Mouse (Mus musculus): ENCODE measurements around the gene Mfsd12. TPM values are rescaled to one million over a fixed set of nuclear protein-coding genes. Genes with fewer than 3 reads are reported as not detected.

Mfsd12 gene
- total RNA-seq, 2 experiments from 2014 or later = 29.6 to 29.7 TPM

DNA sequence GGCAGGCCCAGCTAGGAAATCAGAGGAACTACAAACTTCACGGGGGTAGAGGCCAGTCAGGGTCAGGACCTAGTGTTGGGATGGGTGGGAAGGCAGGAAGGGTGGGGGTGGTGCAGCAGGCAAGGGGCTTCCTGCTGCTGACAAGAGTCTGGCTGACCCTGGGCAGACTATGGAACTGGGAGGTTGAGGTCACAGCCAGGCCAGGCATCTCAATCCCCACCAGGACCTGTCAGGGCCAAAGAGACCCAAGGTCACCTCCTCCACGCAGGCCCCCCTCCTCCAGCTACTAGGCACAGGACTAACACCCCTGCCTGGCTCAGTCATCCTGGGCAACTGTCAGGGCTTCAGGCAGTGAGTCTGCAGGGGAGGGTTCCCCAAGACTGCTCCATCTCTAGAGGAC, 29.3 kb upstream of the Mfsd12 start:
- DNase-seq = no peak
- intact Hi-C loops (cut with DNase I) = no loop called here

- intact Hi-C loops (cut with DNase I) = no loop called here
- DNase-seq = no peak
These were observed 28.9 kb upstream of the Mfsd12 start, which contains the start of gene Tbxa2r for GRCm38 (mm10) chr10:81328386-81328785. Gene Tbxa2r, plus strand, starts transcription at chr10:81328731.

- no peak for DNase-seq
- intact Hi-C loops (cut with DNase I) = no loop called here
These were observed 27.9 kb upstream of the Mfsd12 start for GRCm38 (mm10) chr10:81329194-81329975.

- no peak for DNase-seq
- intact Hi-C loops (cut with DNase I) = no loop called here
These were observed 27.3 kb upstream of the Mfsd12 start for GRCm38 (mm10) chr10:81330007-81330406.

DNA sequence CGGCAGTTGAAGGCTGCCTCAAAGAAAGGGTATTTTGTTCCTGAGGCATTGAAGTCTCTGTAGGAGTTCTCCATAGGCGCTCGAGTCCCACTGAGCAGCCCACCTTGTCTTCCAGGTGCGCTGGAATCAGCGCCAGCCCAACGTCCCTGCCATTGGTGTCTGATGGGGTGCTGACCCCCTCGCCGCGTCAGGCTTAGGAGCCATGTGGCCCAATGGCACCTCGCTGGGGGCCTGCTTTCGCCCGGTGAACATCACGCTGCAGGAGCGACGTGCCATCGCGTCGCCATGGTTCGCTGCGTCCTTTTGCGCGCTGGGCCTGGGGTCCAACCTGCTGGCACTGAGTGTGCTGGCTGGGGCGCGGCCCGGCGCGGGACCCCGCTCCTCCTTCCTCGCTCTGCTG, 25.0 kb upstream of the Mfsd12 start:
- DNase-seq = no peak
- intact Hi-C loops (cut with DNase I) = no loop called here

- DNase-seq = no peak
- intact Hi-C loops (cut with DNase I) = no loop called here
These were observed 23.0 kb upstream of the Mfsd12 start for GRCm38 (mm10) chr10:81334324-81334723.

GRCm38 (mm10) chr10:81335393-81336340, 21.6 kb upstream of the Mfsd12 start:
- intact Hi-C loops (cut with DNase I) = no loop called here
- DNase-seq = peak; percentile 68

DNA sequence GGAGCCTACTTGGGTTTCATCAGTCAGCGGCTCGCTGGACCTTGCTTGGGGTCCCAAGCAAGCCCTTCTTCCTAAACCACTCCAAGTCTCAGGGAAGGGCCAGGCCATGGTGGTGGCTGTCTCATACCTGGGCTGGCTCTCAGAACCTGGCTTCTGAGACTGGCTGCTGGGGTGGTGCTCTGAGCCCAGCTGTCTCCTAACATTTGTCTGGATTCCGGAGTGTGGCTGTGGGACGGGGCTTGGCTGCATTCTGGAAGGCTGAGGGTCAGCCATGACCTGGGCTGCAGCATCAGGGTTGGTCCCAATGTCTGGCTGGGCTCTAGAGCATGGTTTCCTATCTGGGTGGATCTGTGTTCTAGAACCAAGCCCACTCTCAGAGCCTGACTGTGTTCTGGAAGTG, 20.7 kb upstream of the Mfsd12 start:
- intact Hi-C loops (cut with DNase I) = no loop called here
- DNase-seq = no peak

GRCm38 (mm10) chr10:81340551-81341332, 16.5 kb upstream of the Mfsd12 start:
- DNase-seq = no peak
- intact Hi-C loops (cut with DNase I) = loop anchor here (10.0 kb wide), 1 partner anchor 146 kb away; no protein-coding TSS in a partner anchor

DNA sequence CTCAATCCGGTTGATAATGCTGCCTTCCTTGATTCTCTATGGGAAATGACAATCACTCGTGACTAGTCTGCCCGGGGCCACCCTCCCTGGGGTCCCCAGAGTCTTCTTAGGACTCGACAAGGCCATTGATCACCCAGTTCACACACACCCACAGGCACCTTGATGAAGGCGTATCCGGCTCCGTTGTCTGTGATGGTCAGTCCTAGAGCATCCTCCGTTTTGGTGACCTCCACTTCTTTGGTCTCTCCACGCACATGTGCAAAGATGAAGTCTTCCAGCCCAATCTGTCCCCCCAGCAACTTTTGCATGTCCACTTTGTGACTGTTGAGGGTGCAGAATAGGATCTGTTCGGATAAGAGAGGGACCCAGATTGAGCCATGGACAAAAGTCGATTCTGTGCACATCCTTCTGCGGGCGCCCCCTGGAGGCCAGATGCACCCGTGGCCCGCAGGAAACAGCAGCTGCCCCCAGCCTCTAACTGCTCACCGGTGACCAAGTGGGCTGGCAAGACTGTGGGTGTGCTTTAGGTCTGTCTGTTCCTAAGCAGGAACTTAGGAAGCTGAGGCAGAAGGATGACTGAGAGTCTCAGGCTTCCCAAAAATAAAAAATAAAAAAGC, 15.8 kb upstream of the Mfsd12 start:
- peak; percentile 76 for DNase-seq
- intact Hi-C loops (cut with DNase I) = loop anchor here (10.0 kb wide), 1 partner anchor 147 kb away; no protein-coding TSS in a partner anchor

DNA sequence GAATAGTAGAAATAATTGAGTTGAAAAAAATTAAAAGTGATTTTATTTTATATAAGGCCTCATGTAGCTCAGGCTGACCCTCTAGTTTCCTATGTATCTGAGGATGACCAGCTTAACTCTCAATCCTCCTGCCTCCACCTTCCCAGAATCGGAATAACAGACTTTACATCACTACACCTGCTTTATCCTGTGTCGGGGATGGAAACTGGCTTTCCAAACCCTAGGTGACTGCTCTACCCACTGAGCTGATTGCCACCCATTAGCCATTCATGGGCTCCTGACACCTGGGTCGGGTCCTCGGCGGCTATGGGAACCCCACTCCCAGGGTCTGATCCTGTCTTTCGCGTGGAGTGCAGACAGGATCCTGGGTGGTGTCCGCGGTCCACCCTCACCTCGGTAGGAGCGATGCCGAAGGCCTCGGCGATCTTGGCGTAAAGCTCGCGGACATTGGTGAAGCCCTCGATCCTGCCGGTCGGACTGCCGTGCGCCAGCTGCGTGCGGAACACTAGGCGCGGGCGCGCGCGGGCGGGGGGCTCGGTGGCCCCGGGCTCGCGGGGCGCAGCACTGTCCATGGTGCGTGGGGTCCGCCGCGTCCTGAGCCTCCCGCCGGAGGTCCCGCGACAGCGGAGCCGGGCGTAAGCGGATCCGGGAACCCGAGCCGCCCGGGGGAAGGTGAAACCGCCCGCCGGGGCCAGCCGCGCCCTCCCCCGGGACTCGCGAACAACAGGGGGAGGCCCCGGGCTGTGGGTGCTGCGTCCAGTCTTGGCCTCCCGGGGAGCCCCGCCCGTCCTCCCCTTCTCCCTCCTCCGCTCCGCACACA, 14.4 kb upstream of the Mfsd12 start, which contains the start of gene Gipc3:
Gene Gipc3 (minus strand): TSS at position 581 of the 820 bp plus-strand sequence.
- DNase-seq = no peak
- intact Hi-C loops (cut with DNase I) = loop anchor here (10.0 kb wide), 1 partner anchor 148 kb away; no protein-coding TSS in a partner anchor

DNA sequence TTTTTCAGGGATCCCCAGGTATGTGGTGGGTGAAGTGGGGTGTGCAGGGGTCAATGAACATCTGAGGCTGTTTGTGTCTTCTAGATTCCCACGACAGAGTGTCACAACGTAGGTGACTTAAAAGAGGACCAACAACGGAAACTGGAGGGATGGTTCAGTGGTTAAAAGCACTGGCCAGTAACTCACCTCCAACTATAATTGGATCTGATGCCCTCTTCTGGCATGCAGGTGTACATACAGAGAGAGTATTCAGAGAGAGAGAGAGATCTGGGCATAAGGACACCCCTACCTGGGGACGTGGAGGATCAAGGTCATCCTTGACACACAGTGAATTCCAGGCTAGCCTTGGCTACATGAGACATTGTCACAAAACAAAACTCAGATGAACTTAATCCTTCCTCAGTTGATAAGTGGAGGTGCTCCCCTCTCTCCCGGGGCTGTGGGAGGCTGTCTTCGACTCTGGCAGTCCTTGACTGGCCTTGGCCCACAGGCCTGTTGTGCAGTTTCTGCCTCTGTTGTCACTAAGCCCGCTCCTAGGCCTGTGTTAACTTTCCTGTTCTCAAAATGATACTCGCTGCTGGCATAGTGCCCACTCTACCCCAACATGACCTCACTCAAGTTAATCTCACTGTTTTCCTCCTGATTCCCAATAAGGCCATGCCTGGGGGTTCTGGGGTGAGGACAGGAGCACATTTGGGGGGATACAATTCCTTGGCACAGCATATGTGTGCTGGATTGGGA, 12.7 kb upstream of the Mfsd12 start:
- DNase-seq = no peak
- intact Hi-C loops (cut with DNase I) = loop anchor here (10.0 kb wide), 1 partner anchor 150 kb away; no protein-coding TSS in a partner anchor

DNA sequence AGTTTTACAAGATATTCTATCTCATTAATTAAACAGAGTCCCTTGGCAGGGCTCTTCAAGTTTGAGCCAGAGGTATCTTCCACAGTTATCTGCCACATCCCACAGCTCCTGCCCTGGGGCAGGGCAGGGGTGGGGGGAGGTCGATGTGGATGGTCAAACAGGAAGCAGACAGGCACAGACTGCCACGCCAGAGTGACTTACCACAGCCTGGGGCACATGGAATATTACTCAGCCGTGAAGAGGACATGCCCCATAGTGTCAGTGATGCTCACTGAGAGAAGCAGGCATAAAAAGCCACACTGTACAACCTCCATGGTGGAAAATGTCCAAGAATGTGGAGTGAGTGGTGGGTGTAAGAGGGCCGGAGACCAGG, 12.1 kb upstream of the Mfsd12 start:
- DNase-seq = no peak
- intact Hi-C loops (cut with DNase I) = loop anchor here (10.0 kb wide), 1 partner anchor 150 kb away; no protein-coding TSS in a partner anchor

GRCm38 (mm10) chr10:81346453-81347067, 10.7 kb upstream of the Mfsd12 start:
- peak; percentile 53 for DNase-seq
- intact Hi-C loops (cut with DNase I) = loop anchor here (10.0 kb wide), 1 partner anchor 152 kb away; no protein-coding TSS in a partner anchor

GRCm38 (mm10) chr10:81349146-81349545, 8.1 kb upstream of the Mfsd12 start:
- intact Hi-C loops (cut with DNase I) = loop anchor here (10.0 kb wide), 1 partner anchor 154 kb away; no protein-coding TSS in a partner anchor
- DNase-seq = no peak

GRCm38 (mm10) chr10:81349961-81350350, 7.3 kb upstream of the Mfsd12 start:
- intact Hi-C loops (cut with DNase I) = loop anchor here (5.0 to 10.0 kb wide), 2 partner anchors 63 to 155 kb away; no protein-coding TSS in a partner anchor
- no peak for DNase-seq

DNA sequence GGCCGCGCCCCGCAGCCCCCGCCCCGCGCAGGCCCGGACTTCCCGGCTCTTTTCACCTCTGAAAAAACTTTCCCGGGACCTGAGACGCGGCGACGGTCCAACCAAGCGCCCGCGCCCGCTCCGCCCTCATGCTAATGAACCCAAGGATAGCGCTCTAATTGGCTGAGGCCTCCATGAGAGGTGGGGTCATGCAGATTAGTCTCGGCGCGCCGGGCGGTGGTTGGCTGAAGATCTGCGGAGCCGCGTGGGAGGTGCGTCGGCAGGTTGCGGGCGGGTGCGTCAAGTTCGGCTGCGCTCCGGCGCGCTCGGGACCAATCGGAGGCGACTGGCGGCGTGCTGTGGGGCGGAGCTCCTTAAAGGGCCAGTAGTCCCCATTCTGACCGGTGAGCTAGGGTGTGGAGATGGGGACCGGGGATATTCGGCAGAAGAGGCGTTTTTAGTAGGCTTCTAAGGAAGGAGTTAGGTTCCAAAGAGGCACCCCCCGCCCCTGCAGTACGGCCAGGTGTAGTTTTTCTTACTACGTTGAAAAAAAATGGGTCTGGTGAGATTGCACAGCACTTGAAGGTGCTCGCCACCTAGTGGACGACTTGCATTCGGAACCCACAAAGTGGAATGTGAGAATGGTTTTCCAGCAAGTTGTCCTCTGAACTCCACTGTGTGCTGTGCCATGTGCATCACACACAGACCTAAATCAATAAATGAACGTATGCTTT, 6.8 kb upstream of the Mfsd12 start, which contains the start of gene Hmg20b:
Gene Hmg20b (minus strand): TSS at position 130 of the 713 bp plus-strand sequence.
- intact Hi-C loops (cut with DNase I) = loop anchor here (5.0 kb wide), 1 partner anchor 63 kb away; no protein-coding TSS in a partner anchor
- peak; percentile 100 for DNase-seq

All from left cerebral cortex, postnatal 4 days (tissue).